Mouse (Mus musculus): Measurements from ENCODE around the gene Tob2.

DNA sequence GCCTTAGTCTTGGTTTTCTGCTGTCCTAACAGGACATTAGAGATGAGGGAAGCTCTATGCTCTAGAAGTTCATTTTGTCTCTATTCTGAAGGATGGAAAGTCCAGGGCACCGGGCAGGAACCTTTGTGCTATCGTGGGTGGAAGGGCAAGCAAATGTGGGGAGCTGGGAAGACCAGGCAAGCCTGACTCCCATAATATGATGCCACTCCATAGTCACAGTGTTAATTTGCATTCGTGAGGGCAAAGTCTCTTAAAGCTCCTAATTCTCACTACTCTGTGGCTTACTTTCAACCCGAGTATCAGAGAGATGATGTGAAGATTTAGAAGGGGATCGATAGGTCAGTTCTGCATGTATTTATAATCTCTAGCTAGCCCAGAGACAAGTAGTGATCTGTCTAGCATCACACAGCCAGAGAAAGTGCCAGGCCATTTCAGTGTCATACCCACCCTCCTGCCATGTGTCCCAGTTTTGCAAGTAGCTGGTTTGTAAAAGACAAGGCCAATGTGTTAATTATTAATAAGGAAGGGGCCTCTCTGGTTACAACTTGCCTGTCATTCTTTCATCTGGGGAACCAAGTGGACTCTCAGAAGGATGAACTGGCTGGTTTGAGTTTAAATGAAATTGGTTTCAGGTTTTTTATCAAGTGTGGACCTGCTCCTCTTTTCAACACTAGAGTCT lies 39.1 kb upstream of the Tob2 start:
- no peak for TF ChIP-seq EP300 (IDR thresholded peaks at IDR 0.05; ENCODE audit: low read depth)
- TF ChIP-seq CTCF (IDR thresholded peaks at IDR 0.05; ENCODE audit: low read depth), result no peak

Measured in liver, embryonic 14.5 days (tissue).